In genomic region chr2:78530535-78530934, GRCm38 (mm10) we compare ENCODE assay signal across 27 mouse cellular contexts.
DNase-seq lines count a peak whose midpoint lies in the region; ATAC-seq and TF ChIP-seq lines count a peak whose summit lies in the region.
"Had no signal": no experiment of that assay in that cellular context is flagged by ENCODE, and none has a peak within 500 bp of the region (broad histone marks: within the 10 kb centered on the region; RNA-seq: fewer than 3 reads in every experiment).

No protein-coding gene starts in this region.

- no peak for TF ChIP-seq EP300 in liver, postnatal 0 days (IDR thresholded peaks at IDR 0.05; ENCODE audit: low read depth)

- 43% methylated on average over 2 of the region's 2 CpGs for WGBS in liver, postnatal 0 days (ENCODE audit: insufficient replicate concordance)
- 20% methylated on average over 2 of the region's 2 CpGs for WGBS in liver, embryonic 12.5 days (ENCODE audit: insufficient replicate concordance)
- 22% methylated on average over 2 of the region's 2 CpGs for WGBS in liver, embryonic 15.5 days (ENCODE audit: insufficient replicate concordance)
- WGBS in kidney, embryonic 14.5 days: 82% methylated on average over 2 of the region's 2 CpGs

- H3K4me1 ChIP-seq in liver, postnatal 0 days (ENCODE audit: insufficient read depth): no peaks in the 10 kb centered on the region
- H3K4me1 ChIP-seq in liver, embryonic 12.5 days: 0 out of 2 replicates have a peak, but pooled peaks cover 10% of the 10 kb centered on the region
- 0 out of 2 replicates have a peak, but pooled peaks cover 3% of the 10 kb centered on the region for H3K4me1 ChIP-seq in liver, embryonic 15.5 days (replicated peaks)
- no peaks in the 10 kb centered on the region for H3K4me1 ChIP-seq in kidney, embryonic 14.5 days (ENCODE audit: control insufficient read depth, insufficient read depth, low read length)
- H3K4me1 ChIP-seq: embryonic facial prominence, embryonic 10.5 days; embryonic facial prominence, embryonic 13.5 days; forebrain, embryonic 12.5 days; forebrain, embryonic 15.5 days; heart, embryonic 10.5 days; hindbrain, embryonic 12.5 days; hindbrain, embryonic 15.5 days had no signal

- TF ChIP-seq CTCF in liver, postnatal 0 days (IDR thresholded peaks at IDR 0.05; ENCODE audit: low read depth): no peak

- no peak overlapping the region for H3K4me3 ChIP-seq in liver, postnatal 0 days (ENCODE audit: low read depth, low read length)
- H3K4me3 ChIP-seq in liver, embryonic 12.5 days: no peak overlapping the region
- H3K4me3 ChIP-seq in liver, embryonic 15.5 days (replicated peaks): no peak overlapping the region
- H3K4me3 ChIP-seq in kidney, embryonic 14.5 days (ENCODE audit: low read length): no peak overlapping the region
- H3K4me3 ChIP-seq: embryonic facial prominence, embryonic 10.5 days; embryonic facial prominence, embryonic 13.5 days; erythroblast, embryonic 14.5 days; forebrain, embryonic 12.5 days; forebrain, embryonic 15.5 days; heart, adult 2 months; heart, embryonic 10.5 days; heart, embryonic 13.5 days; hindbrain, embryonic 12.5 days; hindbrain, embryonic 15.5 days had no signal

- H3K4me2 ChIP-seq in liver, postnatal 0 days (ENCODE audit: low read depth, low read length): no peak overlapping the region
- no peak overlapping the region for H3K4me2 ChIP-seq in liver, embryonic 12.5 days
- H3K4me2 ChIP-seq in liver, embryonic 15.5 days: no peak overlapping the region
- no peak overlapping the region for H3K4me2 ChIP-seq in kidney, embryonic 14.5 days (replicated peaks; ENCODE audit: low read depth, low read length)
- H3K4me2 ChIP-seq: embryonic facial prominence, embryonic 13.5 days; forebrain, embryonic 12.5 days; forebrain, embryonic 15.5 days; heart, embryonic 13.5 days; hindbrain, embryonic 12.5 days; hindbrain, embryonic 15.5 days had no signal

- H3K27me3 ChIP-seq in liver, postnatal 0 days (ENCODE audit: insufficient read depth, low read length): no peaks in the 10 kb centered on the region
- H3K27me3 ChIP-seq in liver, embryonic 12.5 days (replicated peaks): no peaks in the 10 kb centered on the region
- no peaks in the 10 kb centered on the region for H3K27me3 ChIP-seq in liver, embryonic 15.5 days
- H3K27me3 ChIP-seq in kidney, embryonic 14.5 days (ENCODE audit: control insufficient read depth, insufficient read depth, low read length): no peaks in the 10 kb centered on the region
- H3K27me3 ChIP-seq: CH12.LX; forebrain, embryonic 12.5 days; forebrain, embryonic 15.5 days; heart, embryonic 13.5 days; hindbrain, embryonic 12.5 days; hindbrain, embryonic 15.5 days had no signal

- DNase-seq in liver: peak; percentile 10
- DNase-seq in liver, postnatal 0 days: no peak
- no peak for DNase-seq in gastrocnemius, postnatal 25 days
- no peak for DNase-seq in neural tube, embryonic 10.5 days (ENCODE audit: extremely low spot score, low spot score)
- DNase-seq: adrenal gland, postnatal 10 days; B cell, adult 2 months; cerebellum, adult 11 months; cerebellum, adult 2 months; cerebellum, adult 9-11 months; cerebellum, postnatal 25 days; embryo, embryonic 11 days; gastrocnemius, postnatal 36 days; heart, adult 2 months had no signal

- no peaks in the 10 kb centered on the region for H3K9me3 ChIP-seq in liver, postnatal 0 days (ENCODE audit: low read length)
- no peaks in the 10 kb centered on the region for H3K9me3 ChIP-seq in liver, embryonic 12.5 days (replicated peaks)
- no peaks in the 10 kb centered on the region for H3K9me3 ChIP-seq in liver, embryonic 15.5 days (replicated peaks)
- H3K9me3 ChIP-seq in kidney, embryonic 14.5 days (ENCODE audit: control insufficient read depth, low read length): no peaks in the 10 kb centered on the region
- H3K9me3 ChIP-seq: embryonic facial prominence, embryonic 10.5 days; embryonic facial prominence, embryonic 13.5 days; forebrain, embryonic 12.5 days; forebrain, embryonic 15.5 days; heart, embryonic 10.5 days; heart, embryonic 13.5 days; hindbrain, embryonic 12.5 days; hindbrain, embryonic 15.5 days had no signal

- no peak overlapping the region for H3K27ac ChIP-seq in liver, postnatal 0 days (ENCODE audit: low read depth)
- H3K27ac ChIP-seq in liver, embryonic 12.5 days: no peak overlapping the region
- no peak overlapping the region for H3K27ac ChIP-seq in liver, embryonic 15.5 days (replicated peaks)
- H3K27ac ChIP-seq in kidney, embryonic 14.5 days (ENCODE audit: low read depth, low read length): no peak overlapping the region
- H3K27ac ChIP-seq: embryonic facial prominence, embryonic 10.5 days; embryonic facial prominence, embryonic 13.5 days; forebrain, embryonic 12.5 days; forebrain, embryonic 15.5 days; heart, adult 2 months; heart, embryonic 10.5 days; heart, embryonic 13.5 days; hindbrain, embryonic 12.5 days; hindbrain, embryonic 15.5 days had no signal

- ATAC-seq in liver, postnatal 0 days: no peak
- ATAC-seq in liver, embryonic 12.5 days: peak; percentile 75
- ATAC-seq in liver, embryonic 15.5 days (ENCODE audit: insufficient read depth): peak; percentile 56
- ATAC-seq in kidney, embryonic 14.5 days (ENCODE audit: low FRiP score, low TSS enrichment): no peak
- ATAC-seq: activated CD4-positive, CD25-positive, alpha-beta regulatory T cell, adult 4 months; forebrain, embryonic 15.5 days had no signal

- H3K36me3 ChIP-seq in liver, postnatal 0 days (replicated peaks; ENCODE audit: insufficient read depth, low read length): no peaks in the 10 kb centered on the region
- no peaks in the 10 kb centered on the region for H3K36me3 ChIP-seq in liver, embryonic 12.5 days
- no peaks in the 10 kb centered on the region for H3K36me3 ChIP-seq in liver, embryonic 15.5 days (replicated peaks)
- H3K36me3 ChIP-seq in kidney, embryonic 14.5 days (ENCODE audit: control insufficient read depth, insufficient read depth, low read length): no peaks in the 10 kb centered on the region
- H3K36me3 ChIP-seq: embryonic facial prominence, embryonic 10.5 days; embryonic facial prominence, embryonic 13.5 days; forebrain, embryonic 12.5 days; forebrain, embryonic 15.5 days; heart, embryonic 10.5 days; heart, embryonic 13.5 days; hindbrain, embryonic 12.5 days; hindbrain, embryonic 15.5 days had no signal

- no peak overlapping the region for H3K9ac ChIP-seq in liver, postnatal 0 days (replicated peaks)
- H3K9ac ChIP-seq in liver, embryonic 12.5 days: no peak overlapping the region
- H3K9ac ChIP-seq in liver, embryonic 15.5 days: no peak overlapping the region
- H3K9ac ChIP-seq in kidney, embryonic 14.5 days (ENCODE audit: low read depth, low read length): no peak overlapping the region
- H3K9ac ChIP-seq: embryonic facial prominence, embryonic 13.5 days; forebrain, embryonic 12.5 days; forebrain, embryonic 15.5 days; heart, embryonic 13.5 days; hindbrain, embryonic 12.5 days; hindbrain, embryonic 15.5 days had no signal

Comparison
In these comparisons a context has a peak if more than half of its experiments do, and no peak if none do; other contexts are left out.
1. ATAC-seq: peak in liver, embryonic 12.5 days (single experiment) and liver, embryonic 15.5 days (single experiment); none in liver, postnatal 0 days (single experiment) and kidney, embryonic 14.5 days (single experiment).